Mouse (Mus musculus) induced T-regulatory cell, adult 2 months (primary cell): ENCODE measurements around the gene Eno3.

ENCODE experiments used
- DNase-seq: peaks from one replicate; pipeline ENCODE4 v3.0.0-alpha.2; 2012; ENCODE audit warnings: low read depth

Eno3 gene

GRCm38 (mm10) chr11:70656964-70657363 is at the start of gene Eno3:
Gene Eno3, plus strand, starts transcription at chr11:70657202.
- no peak for DNase-seq

- no peak for DNase-seq
These were observed 49.4 kb upstream of the Eno3 start for GRCm38 (mm10) chr11:70607611-70608010.

DNA sequence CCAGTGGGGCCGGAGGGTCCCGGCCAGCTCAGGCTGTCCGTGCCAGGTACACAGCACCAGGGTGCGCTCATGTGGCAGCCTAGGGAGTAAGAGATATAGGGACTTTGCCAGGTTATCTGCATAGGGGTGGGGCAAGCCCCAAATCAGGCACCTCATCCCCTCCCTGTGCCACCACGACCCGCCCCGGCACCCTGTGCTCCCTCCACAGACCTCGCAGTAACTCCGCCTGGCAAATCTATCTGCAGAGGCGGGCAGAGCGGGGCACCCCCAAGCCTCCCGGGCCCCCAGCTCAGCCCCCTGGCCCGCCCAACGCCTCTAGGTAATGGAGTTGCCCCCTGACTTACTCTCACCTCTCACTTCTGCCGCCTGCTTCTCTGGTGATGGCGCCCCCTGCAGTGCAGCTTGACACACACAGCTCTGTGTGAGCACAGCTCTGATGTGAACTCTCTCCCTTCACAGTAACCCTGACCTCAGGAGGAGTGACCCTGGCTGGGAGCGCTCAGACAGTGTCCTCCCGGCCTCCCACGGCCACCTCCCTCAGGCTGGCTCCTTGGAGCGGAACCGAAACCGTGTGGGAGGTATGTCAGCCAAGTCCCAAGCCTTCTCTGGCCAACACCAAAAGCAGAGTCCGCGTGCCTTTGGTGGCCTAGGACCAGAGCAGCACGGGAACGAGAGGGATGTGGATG is 48.5 kb upstream of the Eno3 start:
- peak; percentile 54 for DNase-seq

GRCm38 (mm10) chr11:70610752-70611151 is 46.2 kb upstream of the Eno3 start:
- no peak for DNase-seq

GRCm38 (mm10) chr11:70612505-70612904 is 44.5 kb upstream of the Eno3 start:
- no peak for DNase-seq

GRCm38 (mm10) chr11:70615074-70615473 is 41.9 kb upstream of the Eno3 start:
- peak; percentile 93 for DNase-seq

DNA sequence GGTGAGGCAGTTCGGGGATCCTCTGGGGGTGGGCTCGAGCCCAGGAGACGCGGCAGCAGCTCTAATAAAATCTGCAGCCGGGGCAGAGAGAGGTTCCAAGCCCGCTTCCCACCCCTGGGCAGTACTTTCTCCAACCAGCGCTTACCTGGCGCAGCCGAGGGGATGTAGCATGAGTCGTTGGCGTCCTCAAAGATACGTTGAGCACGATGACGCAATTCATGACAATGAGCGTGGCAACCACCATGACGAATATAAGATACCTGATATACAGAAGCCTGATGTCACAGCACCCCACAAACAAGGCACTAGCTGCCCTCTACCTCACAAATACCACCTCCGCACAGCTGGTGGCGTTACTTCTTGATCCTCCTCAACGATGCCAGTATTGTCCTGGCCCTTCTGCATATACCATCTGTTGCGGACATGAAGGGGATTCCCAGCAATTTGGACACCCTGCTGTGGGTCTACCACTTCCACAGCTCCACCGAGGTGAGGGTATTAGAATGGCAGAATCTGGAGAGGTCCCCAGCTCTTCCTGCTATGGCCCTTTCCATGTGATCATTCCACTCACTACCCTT is 41.4 kb upstream of the Eno3 start, which contains the start of gene 4930544D05Rik:
Gene 4930544D05Rik (plus strand): TSS at position 333 of the 578 bp plus-strand sequence.
- peak; percentile 90 for DNase-seq

GRCm38 (mm10) chr11:70619101-70619500 is 37.9 kb upstream of the Eno3 start, which contains the start of gene Chrne:
Gene Chrne, minus strand, starts transcription at chr11:70619216.
- DNase-seq, result no peak

GRCm38 (mm10) chr11:70621972-70622814 is 34.8 kb upstream of the Eno3 start:
- DNase-seq, result peak; percentile 84

DNA sequence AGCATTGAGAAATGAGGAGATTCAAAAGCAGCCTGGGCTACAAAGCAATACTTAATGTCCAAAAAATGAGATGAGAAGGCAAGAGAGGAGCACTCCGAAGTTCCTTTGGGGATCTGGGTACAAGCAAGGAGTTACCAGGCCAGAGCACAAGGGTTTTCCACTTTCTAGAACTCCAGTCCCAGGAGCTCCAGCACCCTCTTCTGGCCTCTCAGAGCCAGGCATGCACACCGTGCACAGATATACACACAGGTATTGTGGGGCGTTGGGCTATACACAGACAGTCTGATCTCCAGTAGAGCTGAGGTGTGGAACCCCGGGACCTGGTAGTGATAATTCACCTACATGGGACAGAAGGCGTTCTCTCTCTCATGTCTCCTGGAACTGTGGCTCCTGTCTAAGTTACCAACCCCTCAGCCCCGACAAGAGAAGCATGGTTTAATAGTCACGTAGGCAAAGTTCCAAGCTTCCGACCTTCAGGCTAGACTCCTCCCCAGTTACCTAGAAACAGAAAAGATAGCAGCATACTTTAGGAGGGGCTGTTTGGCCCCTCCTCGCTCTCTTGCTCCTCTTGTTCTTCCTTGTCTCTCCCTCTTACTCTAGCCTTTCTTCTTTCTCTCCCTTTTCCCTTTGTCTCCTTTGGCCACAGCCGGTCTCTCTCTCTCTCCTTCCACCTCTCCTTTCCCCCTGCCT is 33.8 kb upstream of the Eno3 start:
- peak; percentile 35 for DNase-seq

DNA sequence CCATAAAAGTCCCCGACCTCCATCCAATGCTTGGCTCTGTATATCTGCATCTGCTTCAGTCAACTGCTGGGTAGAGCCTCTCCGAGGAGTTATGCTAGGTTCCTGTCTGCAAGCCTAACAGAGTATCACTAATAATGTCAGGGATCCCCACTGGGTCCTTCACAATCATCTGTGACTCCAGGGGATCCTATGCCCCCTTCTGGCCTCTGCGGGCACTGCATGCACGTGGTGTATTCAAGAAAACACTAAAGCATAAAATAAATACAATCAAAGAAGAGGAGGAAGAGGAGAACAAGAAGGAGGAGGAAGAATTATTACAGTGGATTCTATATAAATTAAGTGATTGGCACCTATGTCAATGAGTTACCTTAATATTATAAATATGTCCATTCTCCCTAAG is 31.5 kb upstream of the Eno3 start:
- DNase-seq, result peak; percentile 85

DNA sequence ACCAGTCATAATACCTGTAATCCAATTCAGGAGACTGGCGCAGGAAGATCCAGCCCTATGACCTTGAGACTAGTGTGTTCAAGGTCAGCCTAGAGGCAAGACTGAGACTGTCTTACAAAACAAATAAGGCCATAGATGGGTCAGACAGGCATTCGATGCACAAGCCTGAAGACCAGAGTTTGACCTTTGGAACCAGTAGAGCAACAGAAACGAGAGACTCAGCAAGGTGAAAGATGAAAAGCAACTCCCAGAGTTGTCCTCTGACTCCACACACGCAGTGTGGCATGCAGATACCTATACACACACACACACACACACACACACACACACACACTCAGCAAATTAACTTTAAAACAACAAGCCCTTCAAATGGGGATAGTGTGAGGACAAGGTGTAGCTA is 30.1 kb upstream of the Eno3 start:
- DNase-seq, result no peak

DNA sequence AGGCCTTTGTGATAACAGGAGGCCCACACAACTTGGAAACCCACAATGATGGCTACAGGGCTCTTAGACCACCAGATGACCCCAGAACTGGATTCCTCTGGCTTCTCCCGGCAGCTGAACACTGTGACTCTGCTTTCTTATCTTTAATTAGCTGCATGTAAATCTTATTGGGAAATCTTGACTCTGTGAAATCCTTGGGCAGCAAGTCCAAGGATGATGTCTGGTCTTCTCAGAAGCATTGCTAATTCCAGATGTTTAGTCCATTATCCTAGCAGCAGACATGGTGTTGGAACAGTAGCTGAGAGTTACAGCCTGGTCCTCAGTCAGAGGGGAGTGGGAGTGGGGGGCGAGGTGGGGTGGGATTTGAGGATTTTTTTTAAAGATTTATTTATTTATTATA is 28.6 kb upstream of the Eno3 start:
- no peak for DNase-seq

GRCm38 (mm10) chr11:70629557-70629956 is 27.4 kb upstream of the Eno3 start:
- peak; percentile 77 for DNase-seq

GRCm38 (mm10) chr11:70630129-70630528 is 26.9 kb upstream of the Eno3 start:
- DNase-seq, result no peak

DNA sequence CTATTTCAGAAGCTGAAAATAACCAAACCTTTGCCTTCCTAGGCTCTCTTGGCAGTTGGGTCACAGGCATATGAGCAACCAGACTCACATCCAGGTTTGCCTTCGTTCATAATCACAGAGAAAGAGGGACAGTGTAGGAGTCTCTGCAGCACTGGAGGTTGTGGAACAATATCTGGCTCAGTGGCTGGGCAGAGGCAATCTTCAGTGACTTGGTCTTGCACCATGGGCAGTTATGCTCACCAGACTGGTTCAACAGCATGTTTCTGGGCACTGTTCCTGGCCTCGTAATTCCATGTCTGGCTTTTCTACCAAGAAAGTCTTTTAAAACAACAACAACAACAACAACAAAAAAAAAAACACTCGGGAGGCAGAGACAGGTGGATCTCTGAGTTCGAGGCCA is 21.4 kb upstream of the Eno3 start:
- no peak for DNase-seq

- DNase-seq, result no peak
These were observed 19.2 kb upstream of the Eno3 start for GRCm38 (mm10) chr11:70637764-70638163.

GRCm38 (mm10) chr11:70638293-70638692 is 18.7 kb upstream of the Eno3 start:
- DNase-seq, result no peak

GRCm38 (mm10) chr11:70638714-70639278 is 18.2 kb upstream of the Eno3 start, which contains the start of gene Gp1ba:
Gene Gp1ba, plus strand, starts transcription at chr11:70639122.
- DNase-seq, result no peak

DNA sequence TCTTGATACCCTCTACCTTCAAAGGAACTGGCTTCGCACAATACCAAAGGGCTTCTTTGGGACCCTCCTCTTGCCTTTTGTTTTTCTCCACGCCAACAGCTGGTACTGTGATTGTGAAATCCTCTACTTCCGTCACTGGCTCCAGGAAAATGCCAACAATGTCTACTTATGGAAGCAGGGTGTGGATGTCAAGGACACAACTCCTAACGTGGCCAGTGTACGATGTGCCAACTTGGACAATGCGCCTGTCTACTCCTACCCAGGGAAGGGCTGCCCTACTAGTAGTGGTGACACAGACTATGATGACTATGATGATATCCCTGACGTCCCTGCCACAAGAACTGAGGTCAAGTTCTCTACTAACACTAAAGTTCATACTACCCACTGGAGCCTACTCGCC is 17.0 kb upstream of the Eno3 start:
- no peak for DNase-seq

- no peak for DNase-seq
These were observed 15.8 kb upstream of the Eno3 start for GRCm38 (mm10) chr11:70641241-70641640.

- no peak for DNase-seq
These were observed 14.0 kb upstream of the Eno3 start for GRCm38 (mm10) chr11:70643051-70643450.
